ENCODE assay signal across 14 mouse cellular contexts in genomic region chr15:83026129-83026528, GRCm38 (mm10). TPM values are rescaled to one million over a fixed set of nuclear protein-coding genes. Genes with fewer than 3 reads are reported as not detected.
DNase-seq lines count a peak whose midpoint lies in the region; ATAC-seq and TF ChIP-seq lines count a peak whose summit lies in the region.
"Had no signal": no experiment of that assay in that cellular context is flagged by ENCODE, and none has a peak within 500 bp of the region (broad histone marks: within the 10 kb centered on the region; RNA-seq: fewer than 3 reads in every experiment).

No protein-coding gene starts in this region.

- DNase-seq in intestine, embryonic 14.5 days (ENCODE audit: low spot score), result no peak
- DNase-seq in right cerebral cortex, postnatal 4 days, result peak; percentile 50
- DNase-seq in right cerebral cortex, postnatal 36 days (ENCODE audit: low spot score in 2 of 2), result no peak
- DNase-seq in layer of hippocampus, postnatal 10 days (ENCODE audit: low spot score in 2 of 2), result no peak
- DNase-seq: adrenal gland, adult 2 months; cerebellum, adult 9-11 months; gastrocnemius, postnatal 14 days; liver, postnatal 0 days had no signal

- H3K27me3 ChIP-seq in intestine, embryonic 14.5 days (replicated peaks; ENCODE audit: control insufficient read depth, insufficient read depth, low read length), result no peaks in the 10 kb centered on the region
- H3K27me3 ChIP-seq in intestine, embryonic 16.5 days (replicated peaks; ENCODE audit: control insufficient read depth, insufficient read depth, low read length), result no peaks in the 10 kb centered on the region
- H3K27me3 ChIP-seq in intestine, postnatal 0 days (replicated peaks; ENCODE audit: control insufficient read depth, insufficient read depth, low read length), result no peaks in the 10 kb centered on the region
- no peaks in the 10 kb centered on the region for H3K27me3 ChIP-seq in stomach, embryonic 16.5 days (ENCODE audit: control insufficient read depth, insufficient read depth, low read length)

- H3K4me2 ChIP-seq in intestine, embryonic 14.5 days (ENCODE audit: low read length), result 0 out of 2 replicates have a peak overlapping the region, but pooled peaks have one; percentile 18
- no peak overlapping the region for H3K4me2 ChIP-seq in intestine, embryonic 16.5 days (ENCODE audit: low read depth, low read length)
- peak overlapping the region; percentile 33; the same call in 1 of the 2 replicates for H3K4me2 ChIP-seq in intestine, postnatal 0 days (replicated peaks; ENCODE audit: low read depth)
- 0 out of 2 replicates have a peak overlapping the region, but pooled peaks have one; percentile 28 for H3K4me2 ChIP-seq in stomach, embryonic 16.5 days (ENCODE audit: low read depth, low read length)
- H3K4me2 ChIP-seq: hindbrain, embryonic 15.5 days had no signal

- no peak for ATAC-seq in intestine, embryonic 14.5 days (replicated peaks; ENCODE audit: low FRiP score, low TSS enrichment, low read depth)
- no peak for ATAC-seq in intestine, embryonic 16.5 days
- ATAC-seq in intestine, postnatal 0 days, result no peak
- no peak for ATAC-seq in stomach, embryonic 16.5 days (ENCODE audit: insufficient read depth, low FRiP score)
- ATAC-seq: CD4-positive, CD25-positive, alpha-beta regulatory T cell, adult 4 months; forebrain, embryonic 16.5 days; liver, postnatal 0 days had no signal

- no peak for TF ChIP-seq CTCF in intestine, postnatal 0 days (IDR thresholded peaks at IDR 0.05; ENCODE audit: low read depth)

- peaks cover 37% of the 10 kb centered on the region for H3K4me1 ChIP-seq in intestine, embryonic 14.5 days (replicated peaks; ENCODE audit: control insufficient read depth, insufficient read depth, low read length)
- H3K4me1 ChIP-seq in intestine, embryonic 16.5 days (ENCODE audit: control insufficient read depth, insufficient read depth, low read length), result peaks cover 26% of the 10 kb centered on the region
- 0 out of 2 replicates have a peak, but pooled peaks cover 9% of the 10 kb centered on the region for H3K4me1 ChIP-seq in intestine, postnatal 0 days (replicated peaks; ENCODE audit: control insufficient read depth, insufficient read depth, low read length)
- H3K4me1 ChIP-seq in stomach, embryonic 16.5 days (ENCODE audit: control insufficient read depth, insufficient read depth, low read length), result peaks cover 22% of the 10 kb centered on the region

- no peak overlapping the region for H3K27ac ChIP-seq in intestine, embryonic 14.5 days (ENCODE audit: low read depth)
- H3K27ac ChIP-seq in intestine, embryonic 16.5 days (ENCODE audit: low read length), result no peak overlapping the region
- H3K27ac ChIP-seq in intestine, postnatal 0 days (ENCODE audit: low read depth, low read length), result no peak overlapping the region
- no peak overlapping the region for H3K27ac ChIP-seq in stomach, embryonic 16.5 days (ENCODE audit: low read length)
- H3K27ac ChIP-seq: hindbrain, embryonic 15.5 days had no signal

- H3K9ac ChIP-seq in intestine, embryonic 14.5 days (ENCODE audit: low read length), result no peak overlapping the region
- no peak overlapping the region for H3K9ac ChIP-seq in intestine, embryonic 16.5 days (ENCODE audit: low read depth, low read length)
- no peak overlapping the region for H3K9ac ChIP-seq in intestine, postnatal 0 days (ENCODE audit: low read depth, low read length)
- no peak overlapping the region for H3K9ac ChIP-seq in stomach, embryonic 16.5 days (ENCODE audit: low read length)
- H3K9ac ChIP-seq: hindbrain, embryonic 15.5 days; liver, postnatal 0 days had no signal

- no peaks in the 10 kb centered on the region for H3K9me3 ChIP-seq in intestine, embryonic 14.5 days (ENCODE audit: control insufficient read depth, low read length)
- no peaks in the 10 kb centered on the region for H3K9me3 ChIP-seq in intestine, embryonic 16.5 days (ENCODE audit: control insufficient read depth, low read length)
- H3K9me3 ChIP-seq in intestine, postnatal 0 days (ENCODE audit: control insufficient read depth), result no peaks in the 10 kb centered on the region
- H3K9me3 ChIP-seq in stomach, embryonic 16.5 days (replicated peaks; ENCODE audit: control insufficient read depth, low read length), result no peaks in the 10 kb centered on the region
- H3K9me3 ChIP-seq: hindbrain, embryonic 15.5 days had no signal

- no peaks in the 10 kb centered on the region for H3K36me3 ChIP-seq in intestine, embryonic 14.5 days (ENCODE audit: control insufficient read depth, insufficient read depth, low read length)
- H3K36me3 ChIP-seq in intestine, embryonic 16.5 days (ENCODE audit: control insufficient read depth, insufficient read depth, low read length), result no peaks in the 10 kb centered on the region
- H3K36me3 ChIP-seq in intestine, postnatal 0 days (ENCODE audit: control insufficient read depth, insufficient read depth), result no peaks in the 10 kb centered on the region
- no peaks in the 10 kb centered on the region for H3K36me3 ChIP-seq in stomach, embryonic 16.5 days (ENCODE audit: control insufficient read depth, insufficient read depth, low read length)
- H3K36me3 ChIP-seq: hindbrain, embryonic 15.5 days had no signal

- H3K4me3 ChIP-seq in intestine, embryonic 14.5 days (ENCODE audit: low read depth, low read length), result no peak overlapping the region
- H3K4me3 ChIP-seq in intestine, embryonic 16.5 days (ENCODE audit: low read length), result no peak overlapping the region
- no peak overlapping the region for H3K4me3 ChIP-seq in intestine, postnatal 0 days (ENCODE audit: low read depth, low read length)
- H3K4me3 ChIP-seq in stomach, embryonic 16.5 days (replicated peaks; ENCODE audit: low read length), result no peak overlapping the region
- H3K4me3 ChIP-seq: hindbrain, embryonic 15.5 days had no signal

- WGBS in intestine, embryonic 14.5 days, result 57% methylated on average over 8 of the region's 8 CpGs
- WGBS in intestine, embryonic 16.5 days, result 65% methylated on average over 8 of the region's 8 CpGs
- WGBS in intestine, postnatal 0 days, result 67% methylated on average over 8 of the region's 8 CpGs
- 46% methylated on average over 8 of the region's 8 CpGs for whole genome bisulfite sequencing in stomach, embryonic 16.5 days

RNA-seq across cellular contexts. Expression of gene Nfam1, which starts 7.0 kb away (rescaled TPM):
- polyA plus RNA-seq in intestine, embryonic 14.5 days (2014; fragmentation: Nextera tagmentation; extraction: Ambion mirVana), result 3.6 and 3.7 TPM in 2 replicates
- 3.1 and 3.6 TPM in 2 replicates for polyA plus RNA-seq in intestine, embryonic 16.5 days (2015; fragmentation: Nextera tagmentation; extraction: Ambion mirVana)
- polyA plus RNA-seq in intestine, postnatal 0 days (2015; fragmentation: Nextera tagmentation; extraction: Ambion mirVana), result 1.1 and 1.2 TPM in 2 replicates
- 5.6 and 7.4 TPM in 2 replicates for polyA plus RNA-seq in stomach, embryonic 16.5 days (2015; fragmentation: Nextera tagmentation; extraction: Ambion mirVana)
- 1 to 10 TPM; 1.6 to 2.4 TPM for total RNA-seq in layer of hippocampus, postnatal 10 days (2021)

RNA-seq across cellular contexts. Expression of gene Tcf20, which starts 38.5 kb away (rescaled TPM):
- polyA plus RNA-seq in intestine, embryonic 14.5 days (2014; fragmentation: Nextera tagmentation; extraction: Ambion mirVana), result 11.7 and 12.4 TPM in 2 replicates
- polyA plus RNA-seq in intestine, embryonic 16.5 days (2015; fragmentation: Nextera tagmentation; extraction: Ambion mirVana), result 5.1 and 5.5 TPM in 2 replicates
- polyA plus RNA-seq in intestine, postnatal 0 days (2015; fragmentation: Nextera tagmentation; extraction: Ambion mirVana), result 3.9 and 4.1 TPM in 2 replicates
- polyA plus RNA-seq in stomach, embryonic 16.5 days (2015; fragmentation: Nextera tagmentation; extraction: Ambion mirVana), result 7.1 and 8.0 TPM in 2 replicates
- 100 to 1,000 TPM; 139 to 153 TPM for total RNA-seq in layer of hippocampus, postnatal 10 days (2021)
